Mouse (Mus musculus) midbrain, embryonic 13.5 days (tissue): ENCODE data around the gene Pzp. TPM values are rescaled to one million over a fixed set of nuclear protein-coding genes. Genes with fewer than 3 reads are reported as not detected.

Source experiments
- ATAC-seq: fragments of 200-750 bp; cut with Nextera tagmentation; 2 replicates; pipeline ENCODE4 v1.8.0; 2017; ENCODE audit warnings: mild to moderate bottlenecking, moderate TSS enrichment, moderate library complexity
- H3K27ac ChIP-seq: fragments of 300-500 bp; sonication (generic); 2 replicates; pipeline ENCODE4 v1.5.1; 2015; ENCODE audit warnings: inconsistent platforms, mild to moderate bottlenecking, moderate library complexity
- H3K27me3 ChIP-seq: fragments of 300-500 bp; sonication (generic); 2 replicates; pipeline ENCODE4 v1.6.1; 2015; ENCODE audit warnings: mild to moderate bottlenecking, inconsistent platforms
- H3K36me3 ChIP-seq: fragments of 300-500 bp; sonication (generic); 2 replicates; pipeline ENCODE4 v1.6.1; 2015; ENCODE audit warnings: mild to moderate bottlenecking, inconsistent platforms
- H3K4me1 ChIP-seq: fragments of 300-500 bp; sonication (generic); replicated peaks from 2 replicates; pipeline ENCODE4 v1.6.1; 2015; ENCODE audit warnings: inconsistent platforms
- H3K4me2 ChIP-seq: fragments of 300-500 bp; sonication (generic); replicated peaks from 2 replicates; pipeline ENCODE4 v1.6.1; 2015; ENCODE audit warnings: moderate library complexity, mild to moderate bottlenecking, inconsistent platforms
- H3K4me3 ChIP-seq: fragments of 300-500 bp; sonication (generic); replicated peaks from 2 replicates; pipeline ENCODE4 v1.5.1; 2015; ENCODE audit warnings: mild to moderate bottlenecking, inconsistent platforms
- H3K9ac ChIP-seq: fragments of 300-500 bp; sonication (generic); replicated peaks from 2 replicates; pipeline ENCODE4 v1.6.1; 2015; ENCODE audit warnings: mild to moderate bottlenecking, inconsistent platforms
- H3K9me3 ChIP-seq: fragments of 300-500 bp; sonication (generic); 2 replicates; pipeline ENCODE4 v1.6.1; 2016; ENCODE audit warnings: mild to moderate bottlenecking, inconsistent platforms
- WGBS: fragments of 180-500 bp; shearing (Covaris S2); methylation state at CpG from one replicate; pipeline ENCODE4 v1.1.7; 2015; 5-methylcytosine and 5-hydroxymethylcytosine counted together
- polyA plus RNA-seq: library from polyadenylated mRNA; unstranded; fragments of >200 nt; fragmentation: Nextera tagmentation; extraction: Ambion mirVana; gene quantifications from 2 replicates; pipeline ENCODE4 v1.2.1, GENCODE M21; 2015

The Pzp gene
- polyA plus RNA-seq, 1 experiment from 2014 or later: not detected

DNA sequence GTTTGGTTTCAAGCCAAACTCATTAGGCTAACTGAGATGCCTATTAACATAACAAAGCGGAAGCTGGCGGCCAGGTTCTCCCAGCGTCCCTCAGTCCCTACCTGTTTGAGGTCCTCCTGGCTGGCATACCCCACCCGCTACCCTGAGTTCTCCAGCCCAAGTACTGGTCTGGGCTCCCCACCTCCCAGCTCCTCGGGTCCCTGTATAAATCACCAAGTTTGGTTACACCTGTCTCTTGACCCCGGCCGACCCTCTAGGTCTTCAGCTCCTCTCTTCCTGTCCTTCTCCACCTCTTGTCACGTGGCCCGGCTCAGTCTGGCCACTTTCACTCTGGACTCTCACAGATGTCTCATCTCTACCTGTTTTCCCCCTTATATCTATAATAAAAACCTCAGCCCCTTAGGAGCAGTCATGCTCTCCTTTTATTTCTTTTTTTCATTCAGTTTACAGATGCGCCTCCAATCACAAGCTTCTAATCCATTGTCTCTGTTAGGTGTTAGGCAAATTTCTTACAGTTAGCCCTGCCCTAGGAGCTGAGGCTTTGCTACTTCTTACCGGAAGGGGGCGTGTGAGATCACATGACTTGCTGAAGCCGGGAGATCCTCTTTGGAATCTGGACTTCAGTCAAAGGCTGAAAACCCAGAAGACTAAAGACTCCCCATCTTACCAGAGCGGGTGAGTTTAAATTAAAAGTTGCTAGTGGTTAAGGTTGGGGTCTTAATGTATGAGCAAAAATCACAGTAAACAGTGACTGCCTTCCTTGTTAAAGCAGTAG, 80.6 kb downstream of the Pzp start:
- no peaks in the 10 kb centered on the region for H3K36me3 ChIP-seq
- peak overlapping the region; percentile 13; the same call in 1 of the 2 replicates for H3K4me3 ChIP-seq
- H3K27ac ChIP-seq: no peak overlapping the region
- ATAC-seq: peak; percentile 71
- peaks cover 8% of the 10 kb centered on the region for H3K4me1 ChIP-seq
- 13% methylated on average over 14 of the region's 14 CpGs for WGBS
- no peaks in the 10 kb centered on the region for H3K9me3 ChIP-seq
- no peaks in the 10 kb centered on the region for H3K27me3 ChIP-seq
- peak overlapping the region; percentile 37 for H3K4me2 ChIP-seq
- H3K9ac ChIP-seq: no peak overlapping the region

DNA sequence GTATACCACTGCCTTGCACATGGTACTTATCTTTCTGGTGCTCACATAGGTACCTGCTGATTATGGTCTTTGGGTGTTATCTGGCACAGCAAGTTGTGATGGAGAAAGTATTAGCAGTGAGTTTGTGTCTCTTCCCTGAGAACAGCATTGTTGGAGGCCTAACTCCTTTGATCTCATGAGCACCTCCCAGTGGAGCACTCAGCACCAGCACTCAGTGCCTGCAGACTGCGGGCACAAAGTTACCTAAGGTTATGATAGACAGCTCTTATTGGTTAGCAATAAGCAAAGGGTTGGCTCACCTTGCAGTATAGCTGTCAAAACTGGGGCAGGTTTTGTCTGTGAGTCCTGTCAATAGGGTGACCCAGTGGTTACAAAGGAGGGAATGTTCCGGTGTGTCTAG, 86.3 kb downstream of the Pzp start:
- Histone ChIP-seq H3K9ac (no peak overlapping the region), H3K27me3 (peaks cover 6% of the 10 kb centered on the region; the same call in 1 of the 2 replicates), H3K27ac (no peak overlapping the region), H3K4me2 (no peak overlapping the region), H3K4me3 (no peak overlapping the region), H3K36me3 (peaks cover 13% of the 10 kb centered on the region), H3K9me3 (no peaks in the 10 kb centered on the region), H3K4me1 (peaks cover 23% of the 10 kb centered on the region)
- ATAC-seq: no peak
- WGBS: 93% methylated on average over 2 of the region's 2 CpGs

DNA sequence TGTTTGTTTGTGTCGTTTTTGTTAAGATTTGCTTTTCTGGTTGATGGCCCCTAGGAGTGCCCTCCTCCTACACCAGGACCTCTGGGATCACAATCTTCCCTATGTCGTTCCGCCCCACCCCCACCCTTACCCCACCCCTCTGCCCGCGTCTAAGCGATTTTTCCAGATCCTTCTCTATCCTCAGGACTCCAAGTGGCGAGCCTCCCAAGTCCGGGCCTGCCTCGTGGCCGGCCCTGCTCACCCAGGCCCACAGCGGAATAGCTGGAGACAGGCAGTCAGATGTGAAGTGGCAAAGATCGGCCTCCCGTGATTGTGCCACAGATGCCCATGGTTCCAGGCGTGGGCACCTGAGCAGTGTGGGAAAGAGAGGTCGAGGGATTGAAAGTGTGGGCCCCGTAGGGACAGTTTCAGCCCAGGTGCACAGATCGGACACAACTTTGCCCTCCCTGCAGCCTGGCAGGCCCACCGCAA, 87.6 kb downstream of the Pzp start:
- 0 out of 2 replicates have a peak overlapping the region, but pooled peaks have one; percentile 1 for H3K27ac ChIP-seq

DNA sequence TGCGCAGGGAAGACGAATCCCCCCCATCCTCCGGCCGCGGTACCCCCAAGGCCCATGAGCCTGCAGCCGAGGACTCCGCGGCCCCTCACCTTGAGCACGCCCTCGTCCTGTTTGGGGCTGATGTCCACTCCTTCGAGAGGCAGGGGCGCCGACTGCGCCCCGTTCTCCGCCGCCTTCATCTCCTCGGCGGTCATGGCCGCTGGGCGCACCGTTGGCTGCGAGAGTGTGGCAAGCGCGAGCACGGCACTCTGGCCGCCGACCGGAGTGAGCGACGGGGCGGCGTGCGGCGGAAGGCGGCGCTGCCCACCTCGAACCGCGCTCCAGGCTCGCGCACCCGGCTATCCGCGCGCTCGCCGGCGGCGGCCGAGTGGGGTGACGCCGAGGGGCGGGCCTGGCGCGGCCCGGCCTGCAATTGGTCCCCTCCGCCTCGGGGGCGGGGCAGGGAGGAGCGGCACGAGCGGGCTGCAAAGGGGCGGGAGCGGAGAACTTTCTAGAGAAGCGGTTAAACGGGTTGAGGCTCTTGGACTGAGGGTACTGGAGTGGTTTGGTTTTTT, 88.1 kb downstream of the Pzp start, which contains the start of gene Fkbp4:
TSS of gene Fkbp4 (minus strand) at position 361 of the 554 bp plus-strand sequence.
- ATAC-seq: peak; percentile 93
- Histone ChIP-seq H3K4me3 (peak within 1 kb of the TSS; percentile 74), H3K27me3 (peaks cover 6% of the 10 kb centered on the region; the same call in 1 of the 2 replicates), H3K4me1 (peaks cover 23% of the 10 kb centered on the region), H3K27ac (peak within 1 kb of the TSS; percentile 96), H3K9ac (peak within 1 kb of the TSS; percentile 98), H3K4me2 (peak within 1 kb of the TSS; percentile 75), H3K36me3 (peaks cover 32% of the 10 kb centered on the region), H3K9me3 (no peaks in the 10 kb centered on the region)
- under 1% methylated on average over 67 of the region's 67 CpGs for WGBS

More for the DNA sequence above, 87.6 kb downstream of the Pzp start:
- Histone ChIP-seq H3K4me3 (peak overlapping the region; percentile 74), H3K4me2 (peak overlapping the region; percentile 75), H3K9me3 (no peaks in the 10 kb centered on the region), H3K4me1 (peaks cover 23% of the 10 kb centered on the region), H3K36me3 (peaks cover 27% of the 10 kb centered on the region), H3K27me3 (peaks cover 6% of the 10 kb centered on the region; the same call in 1 of the 2 replicates), H3K9ac (peak overlapping the region; percentile 30; the same call in 1 of the 2 replicates)
- no peak; the same call in 1 of the 2 replicates for ATAC-seq
- WGBS: 32% methylated on average over 18 of the region's 18 CpGs

DNA sequence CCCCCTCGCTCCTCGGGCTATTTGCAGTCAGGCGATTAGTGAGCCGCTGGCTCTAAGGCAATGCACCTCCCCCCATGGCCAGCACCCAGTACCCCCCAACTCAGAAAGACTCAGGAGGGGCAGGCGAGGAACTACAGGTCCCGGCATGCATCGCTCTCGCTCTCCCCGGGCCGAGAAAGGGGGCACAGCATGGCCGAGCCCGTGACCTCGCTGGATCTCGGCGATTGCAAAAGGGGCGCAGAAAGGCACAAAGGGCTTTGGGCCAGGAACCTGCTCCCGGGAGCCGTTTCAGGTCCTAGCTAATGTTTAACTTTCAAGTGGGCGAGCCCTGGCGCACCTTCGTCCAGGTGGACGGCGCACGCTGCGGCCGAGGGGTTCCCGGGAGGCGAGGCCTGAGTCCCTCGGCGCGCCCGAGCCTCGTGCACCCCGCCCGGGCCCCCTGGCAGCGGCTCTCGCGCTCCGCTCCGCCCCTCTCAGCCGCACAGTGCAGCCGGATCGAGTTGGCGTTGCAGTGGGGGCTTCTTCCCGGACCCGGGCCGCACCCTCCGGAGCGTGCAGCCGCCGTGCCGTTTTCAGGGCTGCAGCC, 88.7 kb downstream of the Pzp start:
- peak overlapping the region; percentile 74 for H3K4me3 ChIP-seq
- WGBS: 0% methylated on average over 48 of the region's 52 CpGs
- peak; percentile 80 for ATAC-seq
- no peaks in the 10 kb centered on the region for H3K9me3 ChIP-seq
- H3K27ac ChIP-seq: peak overlapping the region; percentile 96
- H3K36me3 ChIP-seq: peaks cover 38% of the 10 kb centered on the region
- H3K9ac ChIP-seq: peak overlapping the region; percentile 98
- H3K27me3 ChIP-seq: peaks cover 6% of the 10 kb centered on the region; the same call in 1 of the 2 replicates
- H3K4me1 ChIP-seq: peaks cover 23% of the 10 kb centered on the region
- peak overlapping the region; percentile 75 for H3K4me2 ChIP-seq

DNA sequence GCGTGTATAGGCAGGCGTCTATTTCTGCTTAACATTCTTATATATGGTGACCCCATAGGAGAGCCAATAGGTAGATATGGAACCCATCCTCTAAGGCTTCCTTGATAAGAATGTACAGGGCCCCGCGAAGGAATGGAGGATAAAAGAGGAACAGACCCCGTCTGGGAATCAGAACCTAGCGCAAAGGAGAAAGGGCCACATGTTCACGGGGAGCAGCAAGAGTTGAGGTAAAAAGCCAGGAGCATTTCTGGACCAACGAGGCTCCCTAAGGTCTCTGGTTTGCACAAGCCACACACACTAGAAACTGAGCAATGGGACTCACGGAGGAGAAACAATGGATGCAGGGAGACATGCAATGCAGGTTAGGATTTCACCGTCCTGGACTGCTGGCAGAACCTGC, 89.2 kb downstream of the Pzp start:
- ATAC-seq: no peak
- 2% methylated on average over 10 of the region's 10 CpGs for WGBS
- Histone ChIP-seq H3K27me3 (peaks cover 6% of the 10 kb centered on the region; the same call in 1 of the 2 replicates), H3K4me2 (peak overlapping the region; percentile 75), H3K27ac (peak overlapping the region; percentile 96), H3K4me1 (peaks cover 23% of the 10 kb centered on the region), H3K9me3 (no peaks in the 10 kb centered on the region), H3K4me3 (peak overlapping the region; percentile 74), H3K9ac (peak overlapping the region; percentile 98), H3K36me3 (peaks cover 43% of the 10 kb centered on the region)

DNA sequence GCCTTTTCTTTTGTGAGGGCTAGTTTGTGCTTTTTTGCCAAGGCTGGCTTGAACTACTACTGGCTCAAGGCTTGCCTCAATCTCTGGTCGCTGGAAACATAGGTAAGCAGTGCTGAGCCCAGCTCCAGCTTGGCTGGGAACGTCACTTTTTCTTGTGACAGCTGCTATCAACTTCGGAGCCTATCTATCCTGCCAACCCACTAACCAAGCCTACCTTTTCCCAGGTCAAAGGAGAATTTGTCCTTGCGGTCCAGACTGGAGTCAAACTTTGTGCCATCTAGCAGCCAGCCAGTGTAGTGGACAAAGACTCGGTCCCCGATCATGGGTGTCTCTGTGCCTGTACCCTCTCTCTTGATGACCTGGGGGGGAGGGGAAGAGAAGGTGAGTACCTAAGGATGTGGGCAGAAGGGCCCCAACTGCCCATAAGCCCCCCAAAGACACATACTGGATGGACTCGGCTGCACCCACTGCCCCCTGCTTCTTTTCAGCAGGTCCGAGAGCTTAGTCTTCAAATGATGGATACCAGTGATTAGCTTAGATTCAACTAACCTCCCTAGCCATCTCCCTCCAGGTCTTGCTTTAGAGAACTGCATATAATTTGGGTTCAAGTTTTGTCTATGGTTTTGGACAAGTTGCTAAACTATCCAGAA, 90.0 kb downstream of the Pzp start:
- WGBS: 91% methylated on average over 8 of the region's 8 CpGs
- H3K27me3 ChIP-seq: peaks cover 6% of the 10 kb centered on the region; the same call in 1 of the 2 replicates
- H3K4me2 ChIP-seq: peak overlapping the region; percentile 75
- H3K9ac ChIP-seq: peak overlapping the region; percentile 98
- peaks cover 51% of the 10 kb centered on the region for H3K36me3 ChIP-seq
- no peaks in the 10 kb centered on the region for H3K9me3 ChIP-seq
- H3K4me1 ChIP-seq: peaks cover 23% of the 10 kb centered on the region
- H3K4me3 ChIP-seq: peak overlapping the region; percentile 74
- no peak for ATAC-seq
- H3K27ac ChIP-seq: no peak overlapping the region; the same call in 1 of the 2 replicates

DNA sequence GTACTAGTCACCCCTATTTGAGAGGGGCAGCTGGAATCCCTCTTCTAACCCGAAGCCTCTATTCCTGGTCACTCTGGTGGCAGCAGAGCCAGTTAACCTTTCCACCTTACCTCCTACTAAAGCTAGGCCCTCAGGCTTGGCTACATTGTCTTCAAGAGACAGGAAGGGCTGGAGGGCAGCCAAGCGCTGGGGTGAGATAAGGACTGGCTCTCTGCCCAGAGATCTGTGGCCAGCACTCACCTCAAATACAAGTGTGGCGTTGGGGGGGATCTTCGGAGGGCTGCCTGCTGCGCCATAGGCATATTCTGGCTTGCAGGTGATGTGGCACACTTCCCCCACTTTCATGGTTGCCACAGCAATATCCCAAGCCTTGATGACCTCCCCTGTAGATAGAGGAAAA, 91.0 kb downstream of the Pzp start:
- peaks cover 60% of the 10 kb centered on the region for H3K36me3 ChIP-seq
- 95% methylated on average over 5 of the region's 5 CpGs for WGBS
- no peak for ATAC-seq

More for the DNA sequence above, 91.0 kb downstream of the Pzp start:
- H3K9me3 ChIP-seq: no peaks in the 10 kb centered on the region
- no peak overlapping the region for H3K9ac ChIP-seq
- peaks cover 5% of the 10 kb centered on the region; the same call in 1 of the 2 replicates for H3K27me3 ChIP-seq
- H3K4me1 ChIP-seq: peaks cover 23% of the 10 kb centered on the region
- H3K27ac ChIP-seq: no peak overlapping the region
- no peak overlapping the region for H3K4me3 ChIP-seq
- H3K4me2 ChIP-seq: no peak overlapping the region

Other genes with a start within 250 kb of the Pzp start
- 0.23 and 0.65 TPM in 2 replicates for gene Tead4, start 225.9 kb downstream of the Pzp start, polyA plus RNA-seq
- gene Tulp3, start 170.9 kb downstream of the Pzp start, polyA plus RNA-seq: 17.8 and 19.6 TPM in 2 replicates
- gene Rhno1, start 163.8 kb downstream of the Pzp start, polyA plus RNA-seq: 132 and 136 TPM in 2 replicates
- gene Foxm1, start 163.8 kb downstream of the Pzp start, polyA plus RNA-seq: 17.8 and 19.7 TPM in 2 replicates
- gene Tex52, start 151.3 kb downstream of the Pzp start, polyA plus RNA-seq: 0.44 and 0.63 TPM in 2 replicates
- gene Gm44596, start 151.2 kb downstream of the Pzp start, polyA plus RNA-seq: not detected in 2 replicates
- 7.7 and 7.8 TPM in 2 replicates for gene Nrip2, start 127.4 kb downstream of the Pzp start, polyA plus RNA-seq
- 43.6 and 48.7 TPM in 2 replicates for gene Itfg2, start 101.8 kb downstream of the Pzp start, polyA plus RNA-seq
- gene Fkbp4, start 88.0 kb downstream of the Pzp start, polyA plus RNA-seq: 430 and 454 TPM in 2 replicates
- gene A2ml1, start 54.9 kb upstream of the Pzp start, polyA plus RNA-seq: 0.32 and 0.50 TPM in 2 replicates
- not detected in 2 replicates for gene Klrb1a, start 96.8 kb upstream of the Pzp start, polyA plus RNA-seq
- not detected in 2 replicates for gene Clec2h, start 135.7 kb upstream of the Pzp start, polyA plus RNA-seq
- 0.20 TPM in 1 of 2 replicates, not detected in the other for gene Klrb1, start 196.3 kb upstream of the Pzp start, polyA plus RNA-seq